Mouse (Mus musculus) lung, embryonic 16.5 days (tissue): ENCODE measurements around the gene Gpbp1. TPM values are rescaled to one million over a fixed set of nuclear protein-coding genes. Genes with fewer than 3 reads are reported as not detected.

ENCODE experiments used
- ATAC-seq: fragments of 200-750 bp; cut with Nextera tagmentation; 2 replicates; pipeline ENCODE4 v1.8.0; 2017; ENCODE audit warnings: low read depth, mild to moderate bottlenecking, moderate library complexity
- H3K27ac ChIP-seq: fragments of 300-500 bp; sonication (generic); 2 replicates; pipeline ENCODE4 v1.5.1; 2014; ENCODE audit warnings: mild to moderate bottlenecking, control low read depth, low read length
- H3K27me3 ChIP-seq: fragments of 300-500 bp; sonication (generic); 2 replicates; pipeline ENCODE4 v1.6.1; 2014; ENCODE audit warnings: low read depth, low read length, mixed read lengths; ENCODE audit not compliant: control insufficient read depth, insufficient read depth
- H3K36me3 ChIP-seq: fragments of 300-500 bp; sonication (generic); 2 replicates; pipeline ENCODE4 v1.6.1; 2014; ENCODE audit warnings: low read length; ENCODE audit not compliant: control insufficient read depth, insufficient read depth
- H3K4me1 ChIP-seq: fragments of 300-500 bp; sonication (generic); replicated peaks from 2 replicates; pipeline ENCODE4 v1.6.1; 2014; ENCODE audit warnings: low read length, mixed read lengths; ENCODE audit not compliant: control insufficient read depth, insufficient read depth
- H3K4me2 ChIP-seq: fragments of 300-500 bp; sonication (generic); 2 replicates; pipeline ENCODE4 v1.6.1; 2014; ENCODE audit warnings: low read depth, low read length, control low read depth
- H3K4me3 ChIP-seq: fragments of 300-500 bp; sonication (generic); 2 replicates; pipeline ENCODE4 v1.5.1; 2014; ENCODE audit warnings: mild to moderate bottlenecking, low read length, control low read depth
- H3K9ac ChIP-seq: fragments of 300-500 bp; sonication (generic); 2 replicates; pipeline ENCODE4 v1.6.1; 2014; ENCODE audit warnings: low read length, control low read depth
- H3K9me3 ChIP-seq: fragments of 300-500 bp; sonication (generic); 2 replicates; pipeline ENCODE4 v1.6.1; 2016; ENCODE audit warnings: low read length; ENCODE audit not compliant: control insufficient read depth
- WGBS: fragments of 180-500 bp; shearing (Covaris S2); extraction: QIAGEN DNeasy Blood & Tissue Kit; methylation state at CpG from one replicate; pipeline ENCODE4 v1.1.7; 2014; 5-methylcytosine and 5-hydroxymethylcytosine counted together
- polyA plus RNA-seq: library from polyadenylated mRNA; unstranded; fragments of >200 nt; fragmentation: Nextera tagmentation; extraction: Ambion mirVana; gene quantifications from 2 replicates; pipeline ENCODE4 v1.2.1, GENCODE M21; 2015

Gpbp1 gene
- polyA plus RNA-seq, 1 experiment from 2014 or later = 88.7 TPM

- H3K4me2 ChIP-seq = no peak overlapping the region
- H3K4me3 ChIP-seq = no peak overlapping the region
- no peaks in the 10 kb centered on the region for H3K27me3 ChIP-seq
- H3K36me3 ChIP-seq = no peaks in the 10 kb centered on the region
- H3K27ac ChIP-seq = no peak overlapping the region
- WGBS = 87% methylated on average over 5 of the region's 5 CpGs
- peaks cover 6% of the 10 kb centered on the region; the same call in 1 of the 2 replicates for H3K4me1 ChIP-seq
- no peak overlapping the region for H3K9ac ChIP-seq
- ATAC-seq = no peak
- H3K9me3 ChIP-seq = no peaks in the 10 kb centered on the region
Measured at GRCm38 (mm10) chr13:111391426-111391825, 98.5 kb downstream of the Gpbp1 start.

GRCm38 (mm10) chr13:111391011-111391410 lies 98.9 kb downstream of the Gpbp1 start:
- Histone ChIP-seq H3K4me2 (no peak overlapping the region), H3K9ac (no peak overlapping the region), H3K4me3 (no peak overlapping the region), H3K9me3 (no peaks in the 10 kb centered on the region), H3K4me1 (peaks cover 6% of the 10 kb centered on the region; the same call in 1 of the 2 replicates), H3K27ac (no peak overlapping the region), H3K27me3 (no peaks in the 10 kb centered on the region), H3K36me3 (no peaks in the 10 kb centered on the region)
- 33% methylated on average over 1 of the region's 1 CpGs for WGBS
- ATAC-seq = no peak

- peak; percentile 84 for ATAC-seq
- H3K4me2 ChIP-seq = 0 out of 2 replicates have a peak overlapping the region, but pooled peaks have one; percentile 1
- peaks cover 6% of the 10 kb centered on the region; the same call in 1 of the 2 replicates for H3K4me1 ChIP-seq
- H3K36me3 ChIP-seq = no peaks in the 10 kb centered on the region
- no peaks in the 10 kb centered on the region; the same call in 1 of the 2 replicates for H3K9me3 ChIP-seq
- 42% methylated on average over 12 of the region's 12 CpGs for WGBS
- H3K27me3 ChIP-seq = no peaks in the 10 kb centered on the region
- no peak overlapping the region for H3K4me3 ChIP-seq
- H3K27ac ChIP-seq = peak overlapping the region; percentile 45; the same call in 1 of the 2 replicates
- H3K9ac ChIP-seq = no peak overlapping the region
Measured at GRCm38 (mm10) chr13:111384011-111384985, 105.6 kb downstream of the Gpbp1 start.

Other genes with a start within 250 kb of the Gpbp1 start
- gene Actbl2, start 235.1 kb downstream of the Gpbp1 start, polyA plus RNA-seq = not detected in 2 replicates
- gene Gm49496, start 59.8 kb upstream of the Gpbp1 start, polyA plus RNA-seq = not detected in 2 replicates
- gene Gm10198, start 102.7 kb upstream of the Gpbp1 start, polyA plus RNA-seq = not detected in 2 replicates
- 19.0 and 21.3 TPM in 2 replicates for gene Mier3, start 190.9 kb upstream of the Gpbp1 start, polyA plus RNA-seq